Mouse (Mus musculus) liver, postnatal 0 days (tissue): ENCODE results near the gene Pcare. TPM values are rescaled to one million over a fixed set of nuclear protein-coding genes. Genes with fewer than 3 reads are reported as not detected.

ENCODE experiments used
- ATAC-seq: fragments of 200-750 bp; cut with Nextera tagmentation; 2 replicates; pipeline ENCODE4 v1.8.0; 2017; ENCODE audit warnings: mild to moderate bottlenecking, moderate library complexity
- DNase-seq: peaks from one replicate; pipeline ENCODE4 v3.0.0-alpha.2; 2016
- H3K27ac ChIP-seq: fragments of 300-500 bp; sonication (generic); 2 replicates; pipeline ENCODE4 v1.5.1; 2014; ENCODE audit warnings: antibody characterized with exemption, moderate library complexity, mild to moderate bottlenecking, low read depth
- H3K27me3 ChIP-seq: fragments of 300-500 bp; sonication (generic); 2 replicates; pipeline ENCODE4 v1.6.1; 2014; ENCODE audit warnings: low read length, control low read depth, mixed read lengths; ENCODE audit not compliant: insufficient read depth
- H3K36me3 ChIP-seq: fragments of 300-500 bp; sonication (generic); replicated peaks from 2 replicates; pipeline ENCODE4 v1.6.1; 2014; ENCODE audit warnings: mild to moderate bottlenecking, control low read depth, low read length, moderate library complexity, mixed read lengths; ENCODE audit not compliant: insufficient read depth
- H3K4me1 ChIP-seq: fragments of 300-500 bp; sonication (generic); 2 replicates; pipeline ENCODE4 v1.6.1; 2014; ENCODE audit warnings: antibody characterized with exemption, mild to moderate bottlenecking, control low read depth; ENCODE audit not compliant: insufficient read depth
- H3K4me2 ChIP-seq: fragments of 300-500 bp; sonication (generic); 2 replicates; pipeline ENCODE4 v1.6.1; 2014; ENCODE audit warnings: low read depth, mild to moderate bottlenecking, low read length, moderate library complexity, mixed read lengths
- H3K4me3 ChIP-seq: fragments of 300-500 bp; sonication (generic); 2 replicates; pipeline ENCODE4 v1.5.1; 2014; ENCODE audit warnings: low read depth, low read length
- H3K9ac ChIP-seq: fragments of 300-500 bp; sonication (generic); replicated peaks from 2 replicates; pipeline ENCODE4 v1.6.1; 2014; ENCODE audit warnings: mild to moderate bottlenecking, moderate library complexity
- H3K9me3 ChIP-seq: fragments of 300-500 bp; sonication (generic); 2 replicates; pipeline ENCODE4 v1.6.1; 2016; ENCODE audit warnings: mild to moderate bottlenecking, control low read depth, low read length, mixed read lengths
- CTCF ChIP-seq: sonication (generic); IDR thresholded peaks from 2 replicates; pipeline ENCODE4 v1.5.1; 2016; ENCODE audit warnings: antibody characterized with exemption, low read depth
- EP300 ChIP-seq: IDR thresholded peaks from 2 replicates; pipeline ENCODE4 v1.6.1; 2016; ENCODE audit warnings: antibody characterized with exemption, low read depth, mild to moderate bottlenecking
- WGBS: fragments of 180-500 bp; shearing (Covaris S2); extraction: QIAGEN DNeasy Blood & Tissue Kit; methylation state at CpG from one replicate; pipeline ENCODE4 v1.1.7; 2014; ENCODE audit not compliant: insufficient replicate concordance; 5-methylcytosine and 5-hydroxymethylcytosine counted together
- polyA plus RNA-seq: library from polyadenylated mRNA; unstranded; fragments of >200 nt; fragmentation: Nextera tagmentation; extraction: Ambion mirVana; gene quantifications from 2 replicates; pipeline ENCODE4 v1.2.1, GENCODE M21; 2015

Pcare gene
- not detected in 2 replicates for polyA plus RNA-seq

DNA sequence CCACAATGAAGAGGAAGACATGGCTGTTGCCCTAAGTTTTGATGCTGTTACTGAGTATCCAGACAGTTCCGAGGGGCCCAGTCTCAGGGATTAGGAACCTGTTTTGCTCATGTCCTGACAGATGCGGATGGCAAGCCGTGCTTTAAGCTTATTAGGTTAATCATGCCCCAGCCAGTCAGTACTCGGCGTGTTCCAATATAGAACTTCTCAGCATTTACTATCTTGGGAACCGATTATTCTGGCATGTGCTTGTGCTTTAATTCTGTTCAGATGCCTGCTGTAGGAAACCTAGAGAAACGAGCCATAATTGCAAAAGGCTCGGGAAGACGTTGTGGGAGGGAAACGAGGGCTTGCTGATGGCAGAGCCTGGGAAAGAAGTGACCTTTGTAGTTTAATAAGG is at the start of gene Pcare:
Gene Pcare (minus strand): TSS at position 64 of the 400 bp plus-strand sequence.
- Histone ChIP-seq H3K4me3 (no peak within 1 kb of the TSS), H3K4me2 (no peak within 1 kb of the TSS), H3K9ac (no peak within 1 kb of the TSS), H3K27me3 (no peaks in the 10 kb centered on the region), H3K36me3 (no peaks in the 10 kb centered on the region), H3K4me1 (no peaks in the 10 kb centered on the region), H3K9me3 (no peaks in the 10 kb centered on the region), H3K27ac (no peak within 1 kb of the TSS)
- ATAC-seq (no peak), DNase-seq (no peak)
- 68% methylated on average over 10 of the region's 10 CpGs for WGBS
- no peak for TF ChIP-seq EP300
- TF ChIP-seq CTCF, result no peak

DNA sequence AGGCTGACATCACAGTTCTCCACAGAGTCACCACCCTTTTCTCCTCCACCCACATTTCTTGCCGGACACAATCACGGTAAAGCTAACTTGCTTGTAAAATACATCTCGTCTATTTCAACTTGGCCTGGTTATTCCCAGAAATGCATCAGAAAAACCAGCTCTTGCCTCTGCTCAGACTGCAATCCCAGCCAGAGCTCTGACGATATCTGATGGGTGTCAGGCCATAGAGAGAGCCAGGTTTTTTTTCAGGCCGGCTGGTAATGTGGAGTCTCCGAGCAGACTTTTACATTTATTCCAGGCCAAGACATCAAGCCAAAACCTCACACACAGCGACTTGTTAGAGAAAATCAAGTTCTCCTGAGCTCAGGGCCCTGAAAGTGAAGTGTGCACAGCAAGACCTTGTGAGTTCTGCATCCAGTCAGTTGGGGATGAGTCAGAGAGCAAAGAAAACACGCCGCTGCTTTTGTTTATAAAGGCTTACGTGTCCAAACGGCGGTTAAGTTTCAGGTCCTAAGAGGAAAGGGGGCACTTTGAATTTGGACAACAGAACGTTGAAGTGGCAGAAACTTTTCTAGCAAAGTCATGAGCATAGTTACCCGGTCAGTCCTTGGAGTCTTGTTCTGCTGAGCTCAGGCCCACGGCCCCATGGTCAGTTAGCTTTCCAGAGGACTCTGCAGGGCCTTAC is 43.0 kb upstream of the Pcare start:
- Histone ChIP-seq H3K4me1 (no peaks in the 10 kb centered on the region), H3K27me3 (no peaks in the 10 kb centered on the region), H3K9ac (no peak overlapping the region), H3K27ac (no peak overlapping the region), H3K4me2 (no peak overlapping the region), H3K4me3 (no peak overlapping the region), H3K9me3 (no peaks in the 10 kb centered on the region), H3K36me3 (no peaks in the 10 kb centered on the region)
- TF ChIP-seq CTCF (no peak), EP300 (no peak)
- DNase-seq, result no peak
- ATAC-seq, result no peak
- 77% methylated on average over 15 of the region's 15 CpGs for WGBS

DNA sequence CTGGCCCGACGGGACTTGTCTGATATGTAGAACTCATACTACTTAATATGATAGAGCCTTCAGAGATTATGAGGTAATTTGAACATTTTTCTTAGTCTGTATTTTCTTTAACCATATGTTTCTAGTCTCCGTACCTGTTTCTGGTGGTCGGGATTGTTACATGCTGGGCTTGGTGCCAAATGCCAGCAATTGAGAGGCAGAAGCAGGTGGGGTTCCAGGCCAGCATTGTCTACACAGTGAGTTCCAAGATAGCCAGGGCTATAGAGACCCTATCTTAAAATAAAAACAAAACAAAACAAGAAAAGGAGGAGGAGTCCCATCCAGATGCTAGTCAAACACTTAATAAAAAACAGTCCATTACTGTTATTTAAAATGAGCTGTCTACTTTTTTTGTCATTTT is 38.9 kb upstream of the Pcare start:
- WGBS, result 74% methylated on average over 4 of the region's 4 CpGs
- Histone ChIP-seq H3K27ac (no peak overlapping the region), H3K27me3 (no peaks in the 10 kb centered on the region), H3K4me1 (no peaks in the 10 kb centered on the region), H3K9ac (no peak overlapping the region), H3K4me3 (no peak overlapping the region), H3K9me3 (no peaks in the 10 kb centered on the region), H3K4me2 (no peak overlapping the region), H3K36me3 (no peaks in the 10 kb centered on the region)
- ATAC-seq, result no peak
- TF ChIP-seq EP300 (no peak), CTCF (no peak)
- DNase-seq, result no peak

DNA sequence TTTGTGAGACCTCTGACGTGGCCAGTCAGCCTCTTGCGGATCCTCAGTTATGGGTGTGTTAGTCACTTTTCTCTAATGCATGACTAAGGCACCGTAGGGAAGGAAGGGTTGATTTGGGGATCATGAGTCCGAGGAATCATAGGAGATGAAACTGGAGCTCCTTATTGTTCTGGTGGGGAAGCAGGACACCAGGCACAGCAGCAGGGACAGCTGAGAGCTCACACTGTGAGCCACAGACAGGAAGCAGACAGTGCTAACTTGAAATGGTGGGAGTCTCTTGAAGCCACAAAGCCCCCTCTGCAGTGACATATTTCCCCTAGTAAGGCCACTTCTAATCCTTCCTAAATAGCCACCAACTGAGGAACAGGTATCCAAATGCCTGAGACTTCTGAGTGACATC is 38.4 kb upstream of the Pcare start:
- WGBS, result 72% methylated on average over 4 of the region's 4 CpGs
- DNase-seq (no peak), ATAC-seq (no peak)
- no peak overlapping the region for H3K4me2 ChIP-seq
- H3K27ac ChIP-seq, result no peak overlapping the region
- H3K9ac ChIP-seq, result no peak overlapping the region
- H3K4me1 ChIP-seq, result no peaks in the 10 kb centered on the region
- H3K36me3 ChIP-seq, result no peaks in the 10 kb centered on the region
- H3K4me3 ChIP-seq, result no peak overlapping the region
- no peak for TF ChIP-seq CTCF
- TF ChIP-seq EP300, result no peak
- no peaks in the 10 kb centered on the region for H3K9me3 ChIP-seq
- no peaks in the 10 kb centered on the region for H3K27me3 ChIP-seq

DNA sequence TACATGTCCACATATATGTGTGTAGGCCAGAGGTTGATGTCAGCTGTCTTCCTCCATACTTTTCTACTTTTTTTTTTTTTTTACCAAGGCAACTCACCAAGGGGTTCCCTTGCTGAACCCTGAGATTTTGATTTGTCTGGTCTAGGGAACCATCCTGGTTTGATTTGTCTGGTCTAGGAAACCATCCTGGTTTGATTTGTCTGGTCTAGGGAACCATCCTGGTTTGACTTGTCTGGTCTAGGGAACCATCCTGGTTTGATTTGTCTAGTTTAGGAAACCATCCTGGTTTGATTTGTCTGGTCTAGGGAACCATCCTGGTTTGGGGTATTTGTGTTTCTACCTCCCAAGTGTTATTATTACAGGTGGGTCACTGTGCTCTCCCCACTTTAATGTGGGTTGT is 33.8 kb upstream of the Pcare start:
- Histone ChIP-seq H3K27me3 (peaks cover 19% of the 10 kb centered on the region), H3K27ac (no peak overlapping the region), H3K4me1 (no peaks in the 10 kb centered on the region), H3K9ac (no peak overlapping the region), H3K4me2 (no peak overlapping the region), H3K9me3 (no peaks in the 10 kb centered on the region), H3K36me3 (no peaks in the 10 kb centered on the region), H3K4me3 (no peak overlapping the region)
- DNase-seq, result no peak
- ATAC-seq, result no peak
- no peak for TF ChIP-seq EP300
- no peak for TF ChIP-seq CTCF

DNA sequence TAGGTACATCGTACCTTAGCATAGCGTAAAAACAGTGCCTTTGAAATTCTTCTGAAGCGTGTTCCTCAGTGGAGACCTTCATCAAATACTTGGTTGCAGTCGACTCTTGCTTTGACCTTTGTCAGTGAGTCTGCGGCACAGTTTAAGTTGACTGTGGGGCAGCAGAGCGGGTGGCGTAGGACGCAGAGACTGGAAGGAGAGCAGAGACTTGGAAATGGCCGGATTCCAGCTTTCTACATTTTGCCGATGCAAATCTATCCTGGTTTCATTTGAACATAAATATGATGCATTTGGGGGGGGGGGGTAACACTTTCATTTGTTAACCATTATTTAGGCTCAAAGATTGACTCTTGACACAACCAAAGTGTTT is 30.7 kb upstream of the Pcare start:
- 35% methylated on average over 10 of the region's 10 CpGs for WGBS
- DNase-seq (no peak), ATAC-seq (no peak)
- no peak for TF ChIP-seq EP300
- no peak for TF ChIP-seq CTCF
- Histone ChIP-seq H3K27me3 (peaks cover 20% of the 10 kb centered on the region), H3K4me3 (no peak overlapping the region), H3K36me3 (no peaks in the 10 kb centered on the region), H3K27ac (no peak overlapping the region), H3K9ac (no peak overlapping the region), H3K4me1 (no peaks in the 10 kb centered on the region), H3K4me2 (peak overlapping the region; percentile 58; the same call in 1 of the 2 replicates), H3K9me3 (peaks cover 7% of the 10 kb centered on the region; the same call in 1 of the 2 replicates)

DNA sequence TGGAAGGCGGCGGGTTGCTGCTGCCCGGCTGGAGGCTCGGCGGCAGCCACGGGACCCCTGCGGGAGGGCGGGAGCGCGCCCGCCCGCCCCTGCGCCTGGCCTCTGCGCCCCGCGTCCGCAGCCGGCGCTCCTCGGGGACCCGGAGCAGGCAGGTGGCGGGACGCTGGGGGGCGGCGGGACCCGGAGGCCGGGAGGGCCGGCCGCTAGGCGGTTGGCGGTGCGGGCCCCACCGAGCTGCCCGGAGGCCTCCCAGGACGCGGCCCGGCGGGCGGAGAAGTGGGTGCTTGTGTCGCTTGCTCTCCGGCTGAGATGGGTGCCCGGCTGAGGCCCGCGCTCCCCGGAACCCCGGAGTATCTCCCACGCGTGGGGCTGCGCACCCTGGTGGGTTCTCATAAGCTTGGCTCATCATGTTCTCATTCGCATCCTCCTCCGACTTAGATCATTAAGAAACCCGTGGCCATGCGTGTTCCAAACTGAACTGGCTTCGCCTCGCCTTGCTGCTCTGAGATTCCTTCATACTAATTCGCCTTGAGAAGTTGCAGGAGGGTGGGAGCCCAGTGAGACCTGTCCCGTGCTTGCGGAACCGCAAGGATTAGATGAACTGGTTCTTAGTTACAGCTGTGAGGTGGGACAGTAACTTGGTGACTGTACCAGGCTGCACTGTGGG is 30.1 kb upstream of the Pcare start:
- ATAC-seq, result no peak
- Histone ChIP-seq H3K27me3 (peaks cover 20% of the 10 kb centered on the region), H3K27ac (no peak overlapping the region), H3K9ac (no peak overlapping the region), H3K4me1 (no peaks in the 10 kb centered on the region), H3K9me3 (peaks cover 10% of the 10 kb centered on the region; the same call in 1 of the 2 replicates), H3K4me3 (peak overlapping the region; percentile 25; the same call in 1 of the 2 replicates), H3K4me2 (peak overlapping the region; percentile 58), H3K36me3 (no peaks in the 10 kb centered on the region)
- WGBS, result 2% methylated on average over 39 of the region's 59 CpGs
- DNase-seq, result no peak
- TF ChIP-seq CTCF, result no peak
- TF ChIP-seq EP300, result no peak
